Mouse (Mus musculus) embryonic facial prominence, embryonic 13.5 days (tissue): ENCODE measurements around the gene Ehd2. TPM values are rescaled to one million over a fixed set of nuclear protein-coding genes. Genes with fewer than 3 reads are reported as not detected.

Experiments
- polyA plus RNA-seq: library from polyadenylated mRNA; unstranded; fragments of >200 nt; fragmentation: Nextera tagmentation; extraction: Ambion mirVana; gene quantifications from 2 replicates; pipeline ENCODE4 v1.2.1, GENCODE M21; 2015

Gene Ehd2
- polyA plus RNA-seq, 1 experiment from 2014 or later = 41.2 TPM

Other genes starting within 250 kb of the Ehd2 start
- not detected in 2 replicates for gene Obox5, start 217.4 kb downstream of the Ehd2 start, polyA plus RNA-seq
- not detected in 2 replicates for gene Obox6, start 127.9 kb downstream of the Ehd2 start, polyA plus RNA-seq
- gene Crx, start 87.6 kb downstream of the Ehd2 start, polyA plus RNA-seq = not detected in 2 replicates
- gene Crxos, start 85.0 kb downstream of the Ehd2 start, polyA plus RNA-seq = not detected in 2 replicates
- gene Selenow, start 45.2 kb downstream of the Ehd2 start, polyA plus RNA-seq = 1,180 and 1,188 TPM in 2 replicates
- gene Nop53, start 21.5 kb downstream of the Ehd2 start, polyA plus RNA-seq = 210 and 222 TPM in 2 replicates
- gene Bicra, start 80.4 kb upstream of the Ehd2 start, polyA plus RNA-seq = 9.5 and 10.4 TPM in 2 replicates
- gene Zfp541, start 94.2 kb upstream of the Ehd2 start, polyA plus RNA-seq = 0.07 and 0.11 TPM in 2 replicates
- gene Napa, start 130.9 kb upstream of the Ehd2 start, polyA plus RNA-seq = 195 and 216 TPM in 2 replicates
- 44.9 and 45.6 TPM in 2 replicates for gene Kptn, start 152.3 kb upstream of the Ehd2 start, polyA plus RNA-seq
- gene Slc8a2, start 162.3 kb upstream of the Ehd2 start, polyA plus RNA-seq = 0.34 and 0.37 TPM in 2 replicates
- 49.8 and 54.4 TPM in 2 replicates for gene Meis3, start 207.5 kb upstream of the Ehd2 start, polyA plus RNA-seq